Mouse (Mus musculus) stomach, embryonic 14.5 days (tissue): ENCODE measurements around the gene Mrto4. TPM values are rescaled to one million over a fixed set of nuclear protein-coding genes. Genes with fewer than 3 reads are reported as not detected.

ENCODE experiments used
- ATAC-seq: fragments of 200-750 bp; cut with Nextera tagmentation; 2 replicates; pipeline ENCODE4 v1.8.0; 2017; ENCODE audit warnings: low read depth, moderate TSS enrichment; ENCODE audit not compliant: insufficient number of reproducible peaks, insufficient read depth, low FRiP score
- H3K27ac ChIP-seq: fragments of 300-500 bp; sonication (generic); 2 replicates; pipeline ENCODE4 v1.5.1; 2014; ENCODE audit warnings: mild to moderate bottlenecking, low read length, moderate library complexity, mixed read lengths
- H3K27me3 ChIP-seq: fragments of 300-500 bp; sonication (generic); 2 replicates; pipeline ENCODE4 v1.6.1; 2014; ENCODE audit warnings: low read length, control low read depth, mixed read lengths; ENCODE audit not compliant: control insufficient read depth, insufficient read depth
- H3K36me3 ChIP-seq: fragments of 300-500 bp; sonication (generic); 2 replicates; pipeline ENCODE4 v1.6.1; 2014; ENCODE audit warnings: mild to moderate bottlenecking, control low read depth, low read length, moderate library complexity, mixed read lengths; ENCODE audit not compliant: control insufficient read depth, insufficient read depth
- H3K4me1 ChIP-seq: fragments of 300-500 bp; sonication (generic); 2 replicates; pipeline ENCODE4 v1.6.1; 2014; ENCODE audit warnings: low read length, control low read depth, mixed read lengths; ENCODE audit not compliant: control insufficient read depth, insufficient read depth
- H3K4me2 ChIP-seq: fragments of 300-500 bp; sonication (generic); replicated peaks from 2 replicates; pipeline ENCODE4 v1.6.1; 2014; ENCODE audit warnings: low read depth, low read length, control low read depth
- H3K4me3 ChIP-seq: fragments of 300-500 bp; sonication (generic); 2 replicates; pipeline ENCODE4 v1.5.1; 2014; ENCODE audit warnings: low read depth, low read length, control low read depth
- H3K9ac ChIP-seq: fragments of 300-500 bp; sonication (generic); replicated peaks from 2 replicates; pipeline ENCODE4 v1.6.1; 2014; ENCODE audit warnings: low read depth, mild to moderate bottlenecking, control low read depth, low read length, moderate library complexity, mixed read lengths
- H3K9me3 ChIP-seq: fragments of 300-500 bp; sonication (generic); 2 replicates; pipeline ENCODE4 v1.6.1; 2016; ENCODE audit warnings: low read depth, low read length, control low read depth; ENCODE audit not compliant: control insufficient read depth
- WGBS: fragments of 180-500 bp; shearing (Covaris S2); extraction: QIAGEN DNeasy Blood & Tissue Kit; methylation state at CpG from one replicate; pipeline ENCODE4 v1.1.7; 2014; 5-methylcytosine and 5-hydroxymethylcytosine counted together
- polyA plus RNA-seq: library from polyadenylated mRNA; unstranded; fragments of >200 nt; fragmentation: Nextera tagmentation; extraction: Ambion mirVana; gene quantifications from 2 replicates; pipeline ENCODE4 v1.2.1, GENCODE M21; 2014

Gene Mrto4
- polyA plus RNA-seq, 1 experiment from 2014 or later = 94.0 TPM

DNA sequence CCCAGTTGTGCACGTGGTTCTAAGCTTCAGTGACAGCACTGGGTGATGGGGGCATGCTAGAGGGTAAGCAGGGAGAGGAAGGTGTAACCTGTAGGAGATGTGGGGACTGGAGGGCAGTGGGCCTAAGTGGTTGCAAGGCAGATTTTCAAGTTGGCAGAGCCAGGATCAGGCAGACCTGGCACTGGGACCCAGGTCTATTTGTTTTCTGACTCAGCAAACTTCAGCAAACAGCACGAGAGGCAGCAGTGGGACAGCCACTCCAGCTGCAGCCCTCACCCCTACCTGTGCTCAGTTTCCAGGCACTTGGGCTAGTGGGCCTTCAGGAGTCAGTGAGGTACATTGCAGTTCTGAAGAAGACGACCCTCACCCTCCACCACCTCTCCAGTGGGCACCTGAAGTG lies 4.8 kb upstream of the Mrto4 start:
- Histone ChIP-seq H3K4me1 (no peaks in the 10 kb centered on the region; the same call in 1 of the 2 replicates), H3K27ac (no peak overlapping the region), H3K9me3 (no peaks in the 10 kb centered on the region), H3K27me3 (no peaks in the 10 kb centered on the region), H3K36me3 (peaks cover 40% of the 10 kb centered on the region), H3K4me2 (no peak overlapping the region), H3K9ac (no peak overlapping the region), H3K4me3 (no peak overlapping the region)
- 90% methylated on average over 3 of the region's 3 CpGs for WGBS
- no peak for ATAC-seq

DNA sequence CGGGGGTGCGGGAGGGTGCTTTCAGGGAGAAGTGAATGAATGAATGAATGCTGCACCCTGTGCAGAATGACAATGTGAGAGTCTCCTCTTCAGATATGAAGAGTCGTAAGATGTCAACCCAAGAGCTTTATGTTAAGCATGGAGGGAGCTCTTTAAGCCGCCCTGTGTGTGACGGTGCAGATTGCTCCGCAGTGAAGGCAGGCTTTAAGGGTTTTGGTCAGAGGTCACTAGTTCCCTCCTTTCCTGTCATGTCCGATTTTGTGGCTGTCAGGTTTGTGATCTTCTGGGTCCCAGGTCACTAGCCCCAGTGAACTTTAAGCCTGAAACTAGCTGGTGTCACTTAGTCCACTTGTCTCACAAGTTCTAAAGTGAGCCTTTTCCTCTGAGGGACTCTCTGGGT lies 456 bp upstream of the Mrto4 start:
- Histone ChIP-seq H3K27me3 (no peaks in the 10 kb centered on the region), H3K4me2 (peak overlapping the region; percentile 88), H3K9me3 (no peaks in the 10 kb centered on the region), H3K9ac (peak overlapping the region; percentile 88), H3K27ac (peak overlapping the region; percentile 96), H3K4me3 (peak overlapping the region; percentile 81), H3K36me3 (peaks cover 30% of the 10 kb centered on the region), H3K4me1 (peaks cover 7% of the 10 kb centered on the region)
- 0% methylated on average over 7 of the region's 7 CpGs for WGBS
- ATAC-seq = no peak

DNA sequence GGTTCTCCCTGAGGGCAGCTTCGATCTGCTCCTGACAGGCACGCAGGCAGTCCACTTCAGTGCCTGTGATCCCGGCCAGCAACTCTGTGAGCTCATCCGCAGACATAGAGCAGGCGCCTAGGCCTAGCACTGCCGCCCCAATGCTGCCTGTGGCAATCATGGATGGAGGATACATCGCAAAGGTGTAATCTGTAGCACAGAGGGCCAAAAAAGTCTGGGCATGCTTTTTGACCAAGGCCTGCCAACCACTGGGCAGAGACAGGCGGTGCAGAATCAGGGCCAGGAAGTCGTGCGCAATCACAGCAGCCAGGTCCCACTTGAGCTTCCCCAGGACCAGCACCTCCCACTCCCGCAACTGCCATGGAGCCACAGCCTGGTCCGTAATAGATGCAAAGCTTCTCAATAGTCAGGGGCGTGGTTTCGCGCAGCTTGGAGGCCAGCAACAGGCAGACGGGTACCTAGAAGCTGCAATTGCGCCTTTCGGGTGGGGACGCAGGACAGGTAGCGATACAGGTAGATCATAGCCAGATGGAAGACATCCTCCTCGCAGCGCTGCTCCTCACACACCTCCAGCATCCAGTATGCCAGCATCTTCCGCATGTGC lies 6.9 kb downstream of the Mrto4 start:
- Histone ChIP-seq H3K4me3 (no peak overlapping the region), H3K36me3 (peaks cover 27% of the 10 kb centered on the region), H3K27me3 (no peaks in the 10 kb centered on the region), H3K9ac (no peak overlapping the region), H3K4me2 (no peak overlapping the region), H3K4me1 (no peaks in the 10 kb centered on the region), H3K27ac (no peak overlapping the region), H3K9me3 (no peaks in the 10 kb centered on the region)
- WGBS = 81% methylated on average over 23 of the region's 23 CpGs
- no peak for ATAC-seq

DNA sequence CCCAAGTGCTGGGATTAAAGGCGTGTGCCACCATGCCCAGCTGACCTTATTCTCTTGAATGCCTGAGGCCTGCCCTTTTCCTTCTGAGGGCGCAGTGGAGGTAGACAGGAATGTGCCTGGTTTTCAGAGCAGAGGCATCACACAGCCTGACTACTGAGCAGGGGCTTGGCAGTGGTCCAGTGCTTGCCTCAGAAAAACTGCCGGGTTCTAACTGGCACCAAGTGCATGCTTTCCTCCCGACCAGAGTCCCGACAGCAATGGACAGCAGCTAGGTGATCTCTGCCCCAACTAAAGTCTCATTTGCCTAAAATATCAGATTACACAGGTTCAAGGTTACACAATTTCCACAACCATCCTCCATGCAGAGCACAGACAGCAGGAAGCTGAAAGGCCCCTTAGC lies 8.7 kb downstream of the Mrto4 start:
- no peak overlapping the region for H3K9ac ChIP-seq
- no peak overlapping the region for H3K4me2 ChIP-seq
- peaks cover 21% of the 10 kb centered on the region for H3K36me3 ChIP-seq
- no peak overlapping the region for H3K4me3 ChIP-seq
- no peaks in the 10 kb centered on the region for H3K9me3 ChIP-seq
- ATAC-seq = no peak
- 66% methylated on average over 5 of the region's 5 CpGs for WGBS
- no peak overlapping the region for H3K27ac ChIP-seq
- H3K27me3 ChIP-seq = no peaks in the 10 kb centered on the region
- H3K4me1 ChIP-seq = no peaks in the 10 kb centered on the region

DNA sequence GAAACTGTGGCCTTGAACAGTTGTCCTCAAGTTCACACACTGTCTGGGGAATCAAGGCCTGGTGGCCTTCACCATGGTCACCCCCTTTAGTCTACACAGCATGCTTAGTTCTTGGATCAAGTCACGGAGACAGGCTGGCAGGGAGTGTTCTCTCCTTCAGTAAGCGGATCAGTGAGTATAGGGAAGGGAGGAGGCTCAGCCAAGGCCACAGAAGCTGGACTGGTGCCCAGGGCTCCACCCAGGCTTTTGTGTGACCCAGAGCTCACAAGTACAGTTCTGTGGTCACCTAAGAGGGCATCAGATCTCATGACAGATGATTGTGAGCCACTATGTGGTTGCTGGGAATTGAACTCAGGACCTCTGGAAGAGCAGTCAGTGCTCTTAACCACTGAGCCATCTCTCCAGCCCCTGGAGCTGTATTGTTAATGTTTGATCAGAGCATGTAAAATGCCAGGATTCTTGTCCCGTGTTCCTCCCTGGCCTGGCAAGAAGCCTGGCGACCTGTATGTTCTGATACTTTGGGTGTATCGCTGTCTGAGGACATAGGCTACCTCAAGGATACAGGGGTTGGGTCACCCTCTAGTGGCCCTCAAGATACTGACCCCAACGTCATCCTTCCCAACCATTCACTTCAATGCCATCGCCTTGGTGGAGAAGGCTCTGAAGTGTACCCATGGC lies 10.7 kb downstream of the Mrto4 start:
- Histone ChIP-seq H3K4me3 (no peak overlapping the region), H3K27ac (no peak overlapping the region), H3K27me3 (no peaks in the 10 kb centered on the region; the same call in 1 of the 2 replicates), H3K36me3 (peaks cover 6% of the 10 kb centered on the region), H3K9me3 (no peaks in the 10 kb centered on the region), H3K4me1 (no peaks in the 10 kb centered on the region), H3K4me2 (no peak overlapping the region), H3K9ac (no peak overlapping the region)
- ATAC-seq = no peak
- WGBS = 77% methylated on average over 7 of the region's 7 CpGs

DNA sequence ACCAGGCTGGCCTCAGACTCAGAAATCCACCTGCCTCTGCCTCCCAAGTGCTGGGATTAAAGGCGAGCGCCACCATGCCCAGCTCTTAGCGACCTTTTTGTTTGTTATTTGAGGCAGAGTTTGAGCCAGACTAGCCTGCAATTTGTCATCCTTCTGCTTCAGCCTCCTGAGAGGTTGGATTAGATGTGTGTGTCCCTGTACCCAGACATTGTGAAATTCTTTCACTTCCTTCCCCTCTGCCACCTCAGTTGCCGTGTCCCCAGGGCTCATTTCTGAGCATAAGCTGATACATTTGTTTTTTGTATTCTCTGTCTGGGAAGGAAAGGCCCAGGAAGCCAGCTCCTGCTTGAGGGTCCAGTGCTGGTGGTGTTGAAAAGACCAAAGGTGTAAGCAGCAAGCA lies 11.5 kb downstream of the Mrto4 start:
- H3K9me3 ChIP-seq = no peaks in the 10 kb centered on the region

DNA sequence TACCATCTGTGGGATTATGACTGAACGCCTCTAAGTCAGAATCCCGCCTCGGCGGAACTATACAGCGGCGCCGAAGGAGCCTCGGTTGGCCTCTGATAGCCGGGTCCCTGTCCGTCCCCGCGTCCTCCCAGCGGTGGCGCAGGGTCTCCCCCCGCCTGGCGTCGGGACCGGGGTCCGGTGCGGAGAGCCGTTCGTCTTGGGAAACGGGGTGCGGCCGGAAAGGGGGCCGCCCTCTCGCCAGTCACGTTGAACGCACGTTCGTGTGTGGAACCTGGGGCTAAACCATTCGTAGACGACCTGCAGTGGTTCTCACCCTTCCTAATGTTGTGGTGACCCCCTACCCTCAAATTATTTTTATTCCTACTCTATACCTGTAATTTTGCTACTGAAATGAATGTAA lies 14.2 kb downstream of the Mrto4 start:
- H3K4me1 ChIP-seq = no peaks in the 10 kb centered on the region
- H3K27ac ChIP-seq = no peak overlapping the region
- no peak for ATAC-seq
- H3K4me2 ChIP-seq = no peak overlapping the region
- H3K36me3 ChIP-seq = no peaks in the 10 kb centered on the region
- H3K9ac ChIP-seq = no peak overlapping the region
- 50% methylated on average over 33 of the region's 33 CpGs for WGBS
- H3K9me3 ChIP-seq = no peaks in the 10 kb centered on the region; the same call in 1 of the 2 replicates
- no peak overlapping the region for H3K4me3 ChIP-seq
- H3K27me3 ChIP-seq = no peaks in the 10 kb centered on the region; the same call in 1 of the 2 replicates

More for the DNA sequence above, 11.5 kb downstream of the Mrto4 start:
- no peaks in the 10 kb centered on the region for H3K4me1 ChIP-seq
- no peak overlapping the region for H3K4me3 ChIP-seq
- H3K27ac ChIP-seq = no peak overlapping the region
- H3K4me2 ChIP-seq = no peak overlapping the region
- H3K27me3 ChIP-seq = no peaks in the 10 kb centered on the region; the same call in 1 of the 2 replicates
- WGBS = 61% methylated on average over 4 of the region's 4 CpGs
- no peak for ATAC-seq
- no peaks in the 10 kb centered on the region for H3K36me3 ChIP-seq
- H3K9ac ChIP-seq = no peak overlapping the region

DNA sequence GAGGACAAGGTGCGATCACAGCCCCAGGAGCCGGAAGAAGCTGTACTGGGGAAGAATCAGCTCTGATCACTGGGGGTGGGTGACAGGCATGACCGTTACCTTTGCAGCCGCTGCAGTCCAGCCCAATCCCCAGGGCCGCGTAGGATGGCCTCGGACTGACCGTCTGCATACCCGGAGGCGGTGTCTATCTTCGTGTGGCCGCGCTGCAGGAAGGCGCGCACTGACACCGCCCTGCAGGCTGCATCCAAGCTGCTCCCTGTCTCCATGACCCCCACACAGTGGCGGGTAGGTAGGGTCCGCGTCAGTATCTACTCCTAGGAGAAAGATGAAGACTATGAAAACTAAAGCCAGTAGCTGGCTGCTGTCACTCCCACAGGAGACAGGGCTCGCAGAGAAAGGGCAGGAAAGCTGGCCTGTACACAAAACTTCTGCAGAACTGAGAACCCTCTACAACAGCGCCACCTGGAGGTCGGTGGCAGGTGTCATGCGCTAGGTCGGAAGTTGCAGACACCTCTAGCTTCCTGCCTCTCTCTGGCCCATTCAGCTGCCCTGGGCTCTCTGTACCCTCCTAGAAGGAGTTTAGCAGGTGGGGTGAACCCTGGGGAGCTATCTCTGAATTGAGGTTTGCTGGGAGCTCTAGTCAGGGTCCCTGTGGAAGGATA lies 15.4 kb downstream of the Mrto4 start:
- H3K4me2 ChIP-seq = peak overlapping the region; percentile 40
- no peaks in the 10 kb centered on the region; the same call in 1 of the 2 replicates for H3K9me3 ChIP-seq
- H3K27me3 ChIP-seq = no peaks in the 10 kb centered on the region; the same call in 1 of the 2 replicates
- H3K9ac ChIP-seq = no peak overlapping the region
- H3K36me3 ChIP-seq = no peaks in the 10 kb centered on the region
- H3K4me1 ChIP-seq = no peaks in the 10 kb centered on the region
- peak; percentile 72; the same call in 1 of the 2 replicates for ATAC-seq
- no peak overlapping the region for H3K27ac ChIP-seq
- no peak overlapping the region for H3K4me3 ChIP-seq
- WGBS = 19% methylated on average over 24 of the region's 24 CpGs
